Mouse (Mus musculus) heart, adult 8-10 months (tissue): Measurements from ENCODE around the gene Gpr65. TPM values are rescaled to one million over a fixed set of nuclear protein-coding genes. Genes with fewer than 3 reads are reported as not detected.

Experiments used
- DNase-seq: peaks from one replicate; pipeline ENCODE4 v3.0.0; 2022; ENCODE audit warnings: low spot score
- total RNA-seq, 4 experiments: library from RNA; stranded (reverse); gene quantifications; 2 replicates each; pipeline ENCODE4 v1.2.4; 2022

Gpr65 gene
- total RNA-seq, 4 experiments from 2014 or later = 0.28 to 0.43 (median 0.35) TPM

DNA sequence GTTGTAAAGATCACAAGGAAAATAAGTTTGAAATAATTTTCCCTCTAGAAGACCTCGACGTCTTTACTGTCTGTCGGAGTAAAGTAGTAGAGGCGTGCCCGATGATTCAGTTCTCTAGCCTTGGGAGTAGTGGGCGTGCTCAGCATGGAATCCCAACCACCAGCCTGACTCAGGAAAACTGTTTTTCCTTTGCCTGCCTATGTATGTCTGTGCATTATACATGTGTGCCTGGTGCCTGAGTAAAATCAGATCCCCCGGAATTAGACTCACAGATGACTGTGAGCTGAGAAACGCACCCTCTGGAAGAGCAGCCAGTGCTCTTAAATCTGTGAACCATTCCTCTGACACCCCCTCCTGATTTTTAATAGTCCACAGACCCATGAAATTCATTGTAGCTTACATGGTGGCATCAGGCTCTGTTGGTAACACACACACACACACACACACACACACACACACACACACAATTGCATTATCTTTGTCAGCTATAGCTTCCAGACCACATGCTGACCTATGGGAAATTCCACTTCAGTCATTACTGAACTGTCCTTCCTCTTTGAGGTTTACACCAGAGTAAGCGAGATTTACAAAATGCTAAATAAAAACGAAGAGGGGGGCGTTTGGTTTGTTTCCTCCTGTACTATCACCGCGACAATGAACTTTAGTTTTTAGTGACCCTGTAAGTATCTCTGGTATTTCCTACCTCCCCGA, 14.5 kb downstream of the Gpr65 start:
- no peak for DNase-seq

- no peak for DNase-seq
Measured at GRCm38 (mm10) chr12:98283487-98283860, 15.0 kb downstream of the Gpr65 start.

GRCm38 (mm10) chr12:98284477-98284876, 16.0 kb downstream of the Gpr65 start:
- DNase-seq = no peak

DNA sequence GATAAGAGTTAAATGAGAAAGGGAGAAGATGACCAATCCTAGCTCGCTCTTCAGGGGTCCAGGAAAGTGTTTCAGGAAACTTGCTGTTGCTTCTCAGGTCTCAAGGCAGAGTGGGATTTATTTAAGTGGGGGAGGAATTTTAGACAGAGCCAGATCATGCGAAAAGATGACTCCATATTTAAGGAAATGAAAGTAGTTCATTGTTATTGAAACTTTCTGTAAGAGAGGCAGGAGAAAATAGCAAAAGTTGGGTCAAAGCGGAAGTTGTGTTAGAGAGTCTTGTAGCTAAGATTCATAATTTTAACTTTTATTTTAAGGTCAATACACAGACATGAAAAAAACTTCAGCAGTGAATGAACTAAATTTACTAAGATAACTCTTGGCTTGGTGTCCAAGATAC, 22.0 kb downstream of the Gpr65 start:
- no peak for DNase-seq

DNA sequence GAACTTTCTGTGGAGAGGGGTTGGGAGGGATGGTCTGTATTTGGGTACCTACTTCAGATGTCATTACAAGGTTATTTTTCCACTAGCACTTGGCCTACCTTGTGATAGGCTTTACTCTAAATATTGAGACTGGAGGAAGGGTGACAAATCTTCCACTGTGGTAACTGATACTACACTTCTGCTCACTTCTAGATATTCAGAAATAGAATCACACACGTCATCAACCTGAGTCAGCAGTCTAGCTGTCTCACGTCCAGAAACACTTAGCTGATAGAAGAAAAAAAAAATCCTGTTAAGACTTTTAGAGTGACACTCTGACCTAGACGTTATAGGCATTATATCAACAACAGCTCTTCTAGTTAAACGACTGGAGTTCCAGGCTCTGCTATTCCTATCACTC, 23.8 kb downstream of the Gpr65 start:
- DNase-seq = peak; percentile 25

DNA sequence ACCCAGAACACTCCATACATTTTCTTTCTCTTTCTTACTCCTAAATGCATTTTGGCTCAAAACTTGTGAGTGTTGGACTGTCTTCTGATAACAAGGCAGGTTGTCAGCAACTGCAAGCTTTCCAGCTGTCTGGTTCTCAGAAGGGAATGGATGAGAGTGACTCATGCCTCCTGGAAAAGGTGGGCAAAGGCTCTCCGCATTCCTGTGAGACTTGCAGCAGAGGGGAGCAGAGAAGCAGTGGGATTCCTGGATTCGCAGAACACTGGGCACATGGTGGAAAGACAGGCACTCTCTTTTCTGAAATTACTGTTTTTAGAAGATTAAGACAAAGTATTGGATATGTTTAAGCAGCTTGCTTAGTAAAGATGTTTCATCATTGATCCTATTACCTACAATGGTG, 25.8 kb downstream of the Gpr65 start:
- no peak for DNase-seq

DNA sequence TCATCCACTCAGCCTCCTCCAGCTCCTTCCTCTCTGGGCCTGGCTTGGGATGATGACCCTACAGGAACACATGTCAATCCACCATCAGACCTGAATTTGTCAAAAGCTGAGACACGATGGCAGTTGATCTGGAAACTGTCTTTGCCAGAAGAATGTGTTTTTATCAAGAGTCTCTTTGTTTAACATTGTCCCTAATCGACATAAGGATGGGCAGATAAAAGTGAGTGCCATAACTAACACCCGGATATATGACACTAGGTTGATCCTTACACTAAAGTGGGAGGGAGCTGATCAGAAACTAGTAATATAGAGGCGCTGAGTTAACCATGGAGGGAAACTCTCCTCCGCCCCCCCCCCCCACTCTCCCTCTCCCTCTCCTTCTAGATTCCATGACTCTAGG, 33.5 kb downstream of the Gpr65 start:
- DNase-seq = no peak

DNA sequence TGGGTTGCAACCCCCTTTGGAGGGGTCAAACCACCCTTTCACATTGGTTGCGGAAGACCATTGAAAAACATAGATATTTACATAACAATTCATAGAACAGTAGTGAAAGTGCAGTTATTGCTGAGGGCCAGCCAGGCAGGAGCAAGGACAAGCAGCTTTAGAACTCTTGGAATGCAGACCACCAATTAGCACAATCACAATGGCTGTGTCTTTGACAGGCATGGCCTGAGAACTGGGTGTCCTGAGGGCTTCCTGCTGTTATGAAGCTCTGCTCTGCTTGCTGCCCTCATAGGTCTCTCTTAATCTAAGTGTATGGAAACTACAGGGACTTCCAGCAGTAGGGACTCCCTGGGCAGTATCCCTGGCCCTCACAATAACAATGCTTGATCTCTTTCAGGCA, 34.6 kb downstream of the Gpr65 start:
- no peak for DNase-seq

- no peak for DNase-seq
Measured at GRCm38 (mm10) chr12:98307179-98307915, 38.9 kb downstream of the Gpr65 start.

DNA sequence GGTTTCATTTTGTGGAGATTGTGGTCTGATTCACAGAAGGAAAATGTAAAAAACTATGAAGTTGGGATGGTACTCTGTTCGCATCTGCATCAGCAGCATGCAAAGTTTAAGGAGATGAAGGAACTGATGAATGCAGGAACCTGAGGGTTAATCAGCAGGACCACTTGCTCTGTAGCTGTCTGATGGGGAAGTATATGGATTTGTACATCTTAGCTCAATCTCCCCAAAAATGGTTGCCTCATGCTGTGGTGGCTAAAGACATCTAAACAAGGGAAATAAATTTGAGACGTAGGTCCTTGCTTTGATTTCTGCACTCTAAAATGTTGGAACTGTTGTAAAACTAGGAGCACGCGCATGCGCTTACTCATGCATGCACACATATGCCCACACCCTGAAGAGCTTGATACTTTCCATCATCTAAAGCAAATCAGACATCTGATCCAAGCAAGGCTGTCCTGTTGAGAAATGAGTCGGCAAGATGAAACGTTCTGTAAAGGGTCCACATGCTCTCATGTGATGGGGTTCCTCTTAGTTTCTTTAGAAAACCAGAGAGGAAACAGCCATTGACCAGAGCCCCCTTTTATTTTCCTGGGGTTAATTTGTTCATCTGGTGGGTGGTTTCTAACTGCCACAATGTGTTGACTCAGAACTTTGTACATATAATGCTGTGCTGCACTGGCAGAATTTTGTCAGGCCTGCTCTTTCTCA, 43.1 kb downstream of the Gpr65 start:
- DNase-seq = no peak

GRCm38 (mm10) chr12:98315924-98316323, 47.5 kb downstream of the Gpr65 start:
- DNase-seq = no peak

GRCm38 (mm10) chr12:98317718-98318340, 49.4 kb downstream of the Gpr65 start:
- DNase-seq = no peak

- no peak for DNase-seq
Measured at GRCm38 (mm10) chr12:98322426-98322825, 54.0 kb downstream of the Gpr65 start.

GRCm38 (mm10) chr12:98324170-98324569, 55.7 kb downstream of the Gpr65 start:
- DNase-seq = peak; percentile 8

Other genes starting within 250 kb of the Gpr65 start
- gene Galc, start 9.2 kb upstream of the Gpr65 start, total RNA-seq = 1 to 10 TPM; 7.6 to 9.6 (median 8.0) TPM